Mouse (Mus musculus) hindbrain, postnatal 0 days (tissue): ENCODE results near the gene Mta3. TPM values are rescaled to one million over a fixed set of nuclear protein-coding genes. Genes with fewer than 3 reads are reported as not detected.

ENCODE experiments used
- ATAC-seq: fragments of 200-750 bp; cut with Nextera tagmentation; 2 replicates; pipeline ENCODE4 v1.8.0; 2017; ENCODE audit warnings: mild to moderate bottlenecking, moderate TSS enrichment, moderate library complexity
- DNase-seq: peaks from one replicate; pipeline ENCODE4 v3.0.0-alpha.2; 2015; ENCODE audit warnings: low spot score
- H3K27ac ChIP-seq: fragments of 300-500 bp; sonication (generic); 2 replicates; pipeline ENCODE4 v1.5.1; 2014; ENCODE audit warnings: mild to moderate bottlenecking
- H3K27me3 ChIP-seq: fragments of 300-500 bp; sonication (generic); 2 replicates; pipeline ENCODE4 v1.6.1; 2014; ENCODE audit warnings: low read length, mixed read lengths; ENCODE audit not compliant: insufficient read depth
- H3K36me3 ChIP-seq: fragments of 300-500 bp; sonication (generic); 2 replicates; pipeline ENCODE4 v1.6.1; 2014; ENCODE audit warnings: low read length, mixed read lengths; ENCODE audit not compliant: insufficient read depth
- H3K4me1 ChIP-seq: fragments of 300-500 bp; sonication (generic); 2 replicates; pipeline ENCODE4 v1.6.1; 2014; ENCODE audit warnings: antibody characterized with exemption, low read length, mixed read lengths; ENCODE audit not compliant: insufficient read depth
- H3K4me2 ChIP-seq: fragments of 300-500 bp; sonication (generic); 2 replicates; pipeline ENCODE4 v1.6.1; 2014; ENCODE audit warnings: low read depth, mild to moderate bottlenecking, low read length, moderate library complexity, mixed read lengths
- H3K4me3 ChIP-seq: fragments of 300-500 bp; sonication (generic); 2 replicates; pipeline ENCODE4 v1.5.1; 2014; ENCODE audit warnings: low read length
- H3K9ac ChIP-seq: fragments of 300-500 bp; sonication (generic); replicated peaks from 2 replicates; pipeline ENCODE4 v1.6.1; 2014; ENCODE audit warnings: mild to moderate bottlenecking, low read length, moderate library complexity, mixed read lengths
- H3K9me3 ChIP-seq: fragments of 300-500 bp; sonication (generic); 2 replicates; pipeline ENCODE4 v1.6.1; 2016; ENCODE audit warnings: low read length, mixed read lengths
- CTCF ChIP-seq: IDR thresholded peaks from 2 replicates; pipeline ENCODE4 v1.5.1; 2016; ENCODE audit warnings: antibody characterized with exemption, control low read depth, low read depth
- WGBS: fragments of 180-500 bp; shearing (Covaris S2); extraction: QIAGEN DNeasy Blood & Tissue Kit; methylation state at CpG from one replicate; pipeline ENCODE4 v1.1.7; 2014; 5-methylcytosine and 5-hydroxymethylcytosine counted together
- polyA plus RNA-seq: library from polyadenylated mRNA; unstranded; fragments of >200 nt; fragmentation: Nextera tagmentation; extraction: Ambion mirVana; gene quantifications from 2 replicates; pipeline ENCODE4 v1.2.1, GENCODE M21; 2015
- total RNA-seq: library from RNA; depleted of rRNA; stranded (reverse); fragments of >200 nt; gene quantifications from 2 replicates; pipeline ENCODE4 v1.2.3, GENCODE M21; 2014

Mta3 gene
- total and polyA plus RNA-seq, 2 experiments from 2014 or later = 31.7 to 36.8 TPM

DNA sequence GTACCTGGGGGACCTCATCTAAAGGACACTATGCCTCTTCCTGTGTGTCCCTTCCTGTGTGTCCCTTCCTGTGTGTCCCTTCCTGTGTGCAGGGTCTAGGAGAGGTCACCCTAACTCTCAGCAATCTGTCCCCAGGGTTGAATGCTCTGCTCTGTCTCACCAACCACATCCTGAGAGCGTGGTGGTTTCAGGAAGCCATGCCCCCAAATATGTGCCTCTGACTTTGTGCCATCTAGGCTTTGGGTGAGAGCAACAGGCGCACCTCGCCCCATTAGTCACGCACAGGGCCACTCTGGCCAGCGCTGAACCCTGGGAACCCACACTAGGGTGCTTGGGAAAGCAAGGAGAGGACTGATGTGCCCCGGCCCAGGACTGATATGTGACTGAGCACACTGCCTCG is 117.9 kb downstream of the Mta3 start:
- Histone ChIP-seq H3K9ac (no peak overlapping the region), H3K4me2 (no peak overlapping the region), H3K27me3 (no peaks in the 10 kb centered on the region), H3K36me3 (no peaks in the 10 kb centered on the region), H3K4me1 (peaks cover 5% of the 10 kb centered on the region; the same call in 1 of the 2 replicates), H3K27ac (no peak overlapping the region), H3K9me3 (no peaks in the 10 kb centered on the region), H3K4me3 (no peak overlapping the region)
- ATAC-seq (no peak), DNase-seq (no peak)
- 81% methylated on average over 7 of the region's 7 CpGs for WGBS
- TF ChIP-seq CTCF = no peak

DNA sequence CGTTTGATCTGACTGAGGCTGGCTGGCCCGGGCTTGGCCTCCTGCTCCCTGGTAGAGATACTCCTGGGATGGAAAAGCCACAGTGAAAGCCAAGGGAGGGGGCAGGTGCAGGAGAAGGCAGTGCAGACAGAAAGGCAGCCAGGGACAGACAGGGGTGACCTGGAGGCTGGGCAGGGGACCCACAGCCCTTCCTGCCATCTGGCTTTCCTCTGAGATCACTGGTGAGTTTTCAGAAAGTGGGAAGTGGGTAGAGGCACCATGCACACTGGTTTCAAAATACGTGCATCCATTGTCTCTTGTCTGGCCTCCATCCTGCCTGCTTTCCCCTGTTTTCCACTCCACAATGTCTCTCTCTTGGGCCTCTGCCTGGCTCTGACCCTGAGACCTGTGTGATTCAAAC is 123.4 kb downstream of the Mta3 start:
- Histone ChIP-seq H3K4me1 (no peaks in the 10 kb centered on the region), H3K9me3 (no peaks in the 10 kb centered on the region), H3K4me2 (no peak overlapping the region), H3K4me3 (no peak overlapping the region), H3K27me3 (no peaks in the 10 kb centered on the region), H3K27ac (no peak overlapping the region), H3K36me3 (no peaks in the 10 kb centered on the region), H3K9ac (no peak overlapping the region)
- WGBS = 68% methylated on average over 3 of the region's 3 CpGs
- DNase-seq (no peak), ATAC-seq (no peak)
- TF ChIP-seq CTCF = no peak

DNA sequence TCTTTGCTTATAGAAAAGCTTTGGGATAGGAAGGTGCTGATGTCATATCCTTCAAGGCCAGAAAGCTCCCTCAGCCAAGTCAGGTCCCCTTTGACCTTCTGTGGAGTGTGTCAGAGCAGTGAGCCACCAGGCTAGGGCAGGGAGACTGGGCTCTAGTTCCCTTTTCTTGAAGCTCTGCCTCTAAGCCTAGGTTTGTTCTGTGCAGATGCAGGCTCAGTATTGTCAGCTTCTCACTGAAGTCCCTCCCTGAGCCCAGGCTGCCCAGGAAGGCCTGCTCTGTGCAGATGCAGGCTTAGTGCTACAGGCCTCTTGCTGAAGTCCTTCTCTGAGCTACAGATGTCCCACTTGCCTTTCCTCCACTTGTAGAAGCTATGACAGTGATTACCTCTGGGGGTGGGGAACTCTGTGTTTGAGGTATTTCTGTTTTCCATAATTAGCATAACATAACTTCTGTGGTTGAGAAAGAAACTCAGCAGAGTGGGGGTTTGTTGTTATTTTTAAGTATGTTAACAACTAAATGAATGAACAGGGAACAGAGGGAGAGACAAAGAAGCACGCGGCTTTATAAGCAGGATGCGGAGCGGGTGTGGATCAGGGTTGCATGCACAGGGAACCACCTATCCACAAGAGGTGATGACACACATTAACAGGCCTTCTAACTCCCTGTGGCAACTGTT is 124.8 kb downstream of the Mta3 start:
- 90% methylated on average over 4 of the region's 4 CpGs for WGBS
- no peak overlapping the region for H3K9ac ChIP-seq
- no peaks in the 10 kb centered on the region for H3K4me1 ChIP-seq
- H3K9me3 ChIP-seq = no peaks in the 10 kb centered on the region
- no peak overlapping the region for H3K4me2 ChIP-seq
- no peaks in the 10 kb centered on the region for H3K36me3 ChIP-seq
- H3K4me3 ChIP-seq = no peak overlapping the region
- TF ChIP-seq CTCF = no peak
- no peak for DNase-seq
- no peak for ATAC-seq
- H3K27me3 ChIP-seq = no peaks in the 10 kb centered on the region
- no peak overlapping the region for H3K27ac ChIP-seq

GRCm38 (mm10) chr17:83834120-83834519 is 128.2 kb downstream of the Mta3 start:
- Histone ChIP-seq H3K9ac (no peak overlapping the region), H3K4me2 (no peak overlapping the region), H3K9me3 (no peaks in the 10 kb centered on the region), H3K4me1 (no peaks in the 10 kb centered on the region), H3K27ac (no peak overlapping the region), H3K4me3 (no peak overlapping the region), H3K27me3 (no peaks in the 10 kb centered on the region), H3K36me3 (no peaks in the 10 kb centered on the region)
- TF ChIP-seq CTCF = 0 out of 2 replicates have a peak, but pooled peaks have one; percentile 0
- peak; percentile 63 for DNase-seq
- WGBS = 20% methylated on average over 4 of the region's 4 CpGs
- peak; percentile 55; the same call in 1 of the 2 replicates for ATAC-seq

- DNase-seq (no peak), ATAC-seq (no peak)
- no peak overlapping the region for H3K4me2 ChIP-seq
- no peaks in the 10 kb centered on the region for H3K36me3 ChIP-seq
- H3K4me1 ChIP-seq = no peaks in the 10 kb centered on the region
- no peak for TF ChIP-seq CTCF
- no peak overlapping the region for H3K9ac ChIP-seq
- H3K4me3 ChIP-seq = no peak overlapping the region
- no peak overlapping the region for H3K27ac ChIP-seq
- no peaks in the 10 kb centered on the region for H3K27me3 ChIP-seq
- 73% methylated on average over 3 of the region's 3 CpGs for WGBS
- no peaks in the 10 kb centered on the region for H3K9me3 ChIP-seq
These were observed 130.1 kb downstream of the Mta3 start for GRCm38 (mm10) chr17:83836048-83836447.

GRCm38 (mm10) chr17:83837659-83838190 is 131.8 kb downstream of the Mta3 start:
- WGBS = 70% methylated on average over 8 of the region's 8 CpGs
- Histone ChIP-seq H3K4me3 (no peak overlapping the region), H3K9me3 (no peaks in the 10 kb centered on the region), H3K27ac (no peak overlapping the region), H3K9ac (no peak overlapping the region), H3K27me3 (no peaks in the 10 kb centered on the region), H3K36me3 (no peaks in the 10 kb centered on the region), H3K4me1 (no peaks in the 10 kb centered on the region), H3K4me2 (no peak overlapping the region)
- ATAC-seq = no peak
- no peak for DNase-seq
- no peak for TF ChIP-seq CTCF

DNA sequence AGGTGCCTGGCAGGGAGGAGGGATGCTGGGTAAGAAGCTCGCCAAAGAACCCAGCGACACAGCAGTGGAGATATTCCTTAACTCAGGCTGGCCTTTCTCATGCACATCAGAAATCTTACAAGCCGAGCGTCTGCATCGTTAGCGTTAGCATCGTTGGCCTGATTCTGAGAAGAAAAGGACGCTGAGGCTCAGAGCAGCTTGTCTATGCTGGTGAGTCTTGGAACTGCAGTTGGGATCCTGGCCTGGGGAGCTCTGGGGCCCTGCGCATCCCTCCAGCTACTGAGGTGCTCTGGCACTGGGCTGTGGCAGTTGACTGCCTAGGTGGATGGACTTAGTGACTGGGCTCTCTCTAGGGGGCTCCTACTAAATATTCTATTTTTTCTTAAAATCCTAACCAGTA is 133.2 kb downstream of the Mta3 start:
- no peak overlapping the region for H3K4me3 ChIP-seq
- no peak overlapping the region for H3K9ac ChIP-seq
- no peaks in the 10 kb centered on the region for H3K27me3 ChIP-seq
- H3K27ac ChIP-seq = no peak overlapping the region
- no peaks in the 10 kb centered on the region for H3K9me3 ChIP-seq
- peak; percentile 62 for TF ChIP-seq CTCF
- no peaks in the 10 kb centered on the region for H3K36me3 ChIP-seq
- 53% methylated on average over 9 of the region's 9 CpGs for WGBS
- peak; percentile 46 for DNase-seq
- no peak; the same call in 1 of the 2 replicates for ATAC-seq
- no peak overlapping the region for H3K4me2 ChIP-seq
- no peaks in the 10 kb centered on the region for H3K4me1 ChIP-seq
